Mouse (Mus musculus) gastrocnemius, postnatal 14 days (tissue): Measurements from ENCODE around the gene H2-M10.5. TPM values are rescaled to one million over a fixed set of nuclear protein-coding genes. Genes with fewer than 3 reads are reported as not detected.
"Not testable (repeated sequence)": the region's sequence is repeated elsewhere in the genome, so short reads cannot be mapped to it uniquely, and the experiment has no call there.

Experiments used
- DNase-seq: peaks from one replicate; pipeline ENCODE4 v3.0.0; 2021; ENCODE audit warnings: mixed read lengths
- intact Hi-C: fragments of 180-260 bp; cut with DNase I; formaldehyde crosslinking; loops from one replicate; pipeline ENCODE4 v1.15.1; 2025; ENCODE audit warnings: low total_unique reads
- long read RNA-seq, 2 experiments: library from polyadenylated mRNA; stranded (forward); transcript quantifications; one replicate each; pipeline ENCODE4 v2.0.0; 2021
- total RNA-seq, 2 experiments: library from RNA; stranded (reverse); gene quantifications; 2 replicates each; pipeline ENCODE4 v1.2.3; 2021

Gene H2-M10.5
- not detected for total RNA-seq
- long read RNA-seq, experiment 1, result 0 reads
- long read RNA-seq, experiment 2, result 0 reads

DNA sequence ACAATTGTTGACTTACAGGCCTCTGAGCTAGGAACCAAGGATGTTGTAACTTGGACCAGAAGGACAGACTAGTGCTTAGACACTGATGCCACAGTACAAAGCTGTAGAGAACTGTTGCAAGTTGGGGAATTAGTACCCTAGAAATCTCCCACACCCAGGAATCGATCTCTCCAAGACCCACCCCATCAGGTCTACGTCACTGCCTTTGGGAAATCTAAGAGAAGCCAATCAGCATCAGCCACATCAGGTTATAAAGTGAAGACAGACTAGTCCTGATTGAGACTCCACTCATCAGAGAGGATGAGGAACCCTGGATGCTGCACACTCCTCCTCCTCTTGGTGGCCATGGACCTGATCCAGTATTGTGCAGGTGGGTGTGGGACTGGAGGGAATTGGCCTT lies at the start of gene H2-M10.5:
H2-M10.5 (plus strand) TSS at position 301 of the 400 bp plus-strand sequence.
- intact Hi-C loops, DNase-seq: not testable (repeated sequence)

DNA sequence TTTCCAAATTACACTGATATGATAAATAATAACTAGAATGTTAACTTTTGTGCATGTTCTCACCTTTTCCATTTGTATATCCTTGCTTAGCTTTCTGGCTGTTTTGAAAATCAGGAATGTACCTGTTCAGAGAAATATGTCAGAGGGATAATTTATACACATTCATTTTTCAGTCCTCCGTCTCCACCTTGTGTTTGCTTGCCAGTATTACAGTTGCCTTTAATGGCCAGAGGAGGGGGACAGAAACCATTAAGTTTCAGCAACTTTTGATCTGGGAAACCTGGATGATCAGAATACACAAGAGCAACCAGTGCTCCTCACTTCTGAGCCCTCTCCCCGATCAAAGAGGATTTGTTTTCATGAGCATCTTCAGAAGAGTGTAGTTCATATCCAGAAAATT lies 46.7 kb upstream of the H2-M10.5 start:
- no peak for DNase-seq
- intact Hi-C loops, result no loop called here

DNA sequence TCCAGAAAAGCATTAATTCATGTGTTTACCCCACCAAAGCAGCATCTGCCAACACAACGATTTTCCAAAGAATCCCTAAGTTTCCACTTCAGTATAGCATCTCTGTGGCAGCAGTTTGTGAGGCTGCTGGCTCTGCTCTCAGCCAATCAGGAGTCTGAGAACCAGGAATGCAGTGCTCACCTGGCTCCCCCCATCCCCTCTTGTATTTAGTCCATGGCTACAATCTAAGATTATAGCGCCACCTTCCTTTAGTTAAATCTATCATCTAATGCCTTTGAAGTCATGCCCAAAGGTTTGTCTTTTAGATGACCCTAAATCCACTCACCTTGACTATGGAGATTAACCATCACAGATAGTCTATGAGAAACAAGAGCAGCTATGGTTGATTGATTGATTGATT lies 8.9 kb upstream of the H2-M10.5 start:
- intact Hi-C loops, result no loop called here

GRCm38 (mm10) chr17:36764244-36764643 lies 8.5 kb upstream of the H2-M10.5 start:
- intact Hi-C loops, result not testable (repeated sequence)
- peak; percentile 11 for DNase-seq

More for the DNA sequence above, 8.9 kb upstream of the H2-M10.5 start:
- DNase-seq, result no peak

DNA sequence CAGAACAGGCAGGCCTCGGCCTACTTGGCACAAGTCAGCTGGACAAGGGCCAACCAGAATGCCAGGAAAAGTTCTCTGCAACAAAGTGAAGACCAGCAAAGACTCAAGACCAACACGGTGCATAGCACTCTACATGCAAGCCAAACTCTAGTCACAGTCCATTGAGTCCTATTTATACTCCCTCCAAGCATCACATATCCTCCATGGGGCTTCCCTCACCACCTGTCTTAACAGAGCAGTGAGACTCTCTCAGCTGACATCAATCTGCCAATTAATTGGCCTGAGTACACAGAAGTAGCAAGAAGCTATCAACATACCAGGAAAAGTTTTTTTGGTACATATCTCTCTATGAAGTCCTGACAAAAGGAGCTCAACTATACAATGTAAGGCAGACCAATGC lies 7.3 kb upstream of the H2-M10.5 start:
- DNase-seq, intact Hi-C loops: not testable (repeated sequence)

GRCm38 (mm10) chr17:36781533-36781932 lies 8.8 kb downstream of the H2-M10.5 start:
- no peak for DNase-seq
- intact Hi-C loops, result no loop called here

GRCm38 (mm10) chr17:36786483-36786886 lies 13.8 kb downstream of the H2-M10.5 start:
- DNase-seq, result not testable (repeated sequence)
- intact Hi-C loops, result loop anchor here (5.0 kb wide), 1 partner anchor 429 kb away; no protein-coding TSS in a partner anchor

GRCm38 (mm10) chr17:36788351-36788750 lies 15.6 kb downstream of the H2-M10.5 start:
- intact Hi-C loops, result loop anchor here (5.0 kb wide), 1 partner anchor 431 kb away; no protein-coding TSS in a partner anchor
- no peak for DNase-seq

GRCm38 (mm10) chr17:36788801-36789200 lies 16.1 kb downstream of the H2-M10.5 start:
- intact Hi-C loops, result loop anchor here (5.0 kb wide), 1 partner anchor 432 kb away; no protein-coding TSS in a partner anchor
- DNase-seq, result peak; percentile 52

- intact Hi-C loops, result no loop called here
Observed at GRCm38 (mm10) chr17:36799493-36799892, 26.8 kb downstream of the H2-M10.5 start.

GRCm38 (mm10) chr17:36799921-36800462 lies 27.3 kb downstream of the H2-M10.5 start:
- DNase-seq, intact Hi-C loops: not testable (repeated sequence)

More at GRCm38 (mm10) chr17:36799493-36799892, 26.8 kb downstream of the H2-M10.5 start:
- no peak for DNase-seq

DNA sequence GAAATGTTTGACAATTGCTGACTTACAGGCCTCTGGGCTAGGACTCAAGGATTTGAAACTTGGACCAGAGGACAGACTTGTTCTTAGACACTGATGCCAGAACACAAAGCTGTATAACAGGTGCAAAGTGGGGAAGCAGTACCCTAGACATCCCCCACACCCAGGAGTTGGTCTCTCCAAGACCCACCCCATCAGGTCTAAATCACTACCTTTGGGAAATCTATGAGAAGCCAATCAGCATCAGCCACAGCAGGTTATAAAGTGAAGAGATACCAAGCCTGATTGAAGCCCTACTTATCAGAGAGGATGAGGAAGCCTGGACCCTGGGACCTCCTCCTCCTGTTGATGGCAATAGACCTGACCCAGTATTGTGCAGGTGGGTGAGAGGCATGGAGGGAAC lies 39.2 kb downstream of the H2-M10.5 start, which contains the start of gene H2-M10.6:
H2-M10.6 (plus strand) TSS at position 301 of the 400 bp plus-strand sequence.
- intact Hi-C loops, result no loop called here
- DNase-seq, result no peak

DNA sequence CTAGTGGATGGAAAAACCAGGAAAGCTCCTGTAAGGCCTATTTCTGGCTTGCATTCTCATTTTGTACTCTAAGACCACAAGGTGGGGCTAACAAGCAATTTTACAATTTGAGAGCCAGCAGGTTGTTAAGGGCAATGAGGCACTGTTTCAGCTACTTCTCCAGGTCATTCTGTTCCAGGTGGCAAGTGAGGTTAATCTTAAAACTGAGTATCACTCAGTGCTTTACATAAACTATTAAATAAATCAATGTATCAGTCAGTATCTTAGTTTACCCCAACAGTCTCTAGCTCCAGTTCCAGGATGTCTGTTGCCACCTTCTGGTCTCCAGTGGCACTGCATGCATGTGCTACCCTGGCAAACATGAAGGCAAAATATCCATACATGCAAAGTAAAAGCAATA lies 51.3 kb downstream of the H2-M10.5 start:
- DNase-seq, result peak; percentile 33
- intact Hi-C loops, result no loop called here

- intact Hi-C loops, result no loop called here
- DNase-seq, result no peak
Observed at GRCm38 (mm10) chr17:36825525-36825924, 52.8 kb downstream of the H2-M10.5 start.

Other genes with a start within 250 kb of the H2-M10.5 start
- gene H2-M11, start 225.8 kb upstream of the H2-M10.5 start, total RNA-seq, result not detected
- not detected for gene H2-M9, start 130.2 kb upstream of the H2-M10.5 start, total RNA-seq
- gene H2-M1, start 100.7 kb upstream of the H2-M10.5 start, total RNA-seq, result not detected
- gene H2-M10.6, start 39.3 kb downstream of the H2-M10.5 start, total RNA-seq, result not detected
- 10 to 100 TPM; 14.7 to 15.7 TPM for gene Trim26, start 64.2 kb downstream of the H2-M10.5 start, total RNA-seq
- not detected for gene Trim15, start 94.3 kb downstream of the H2-M10.5 start, total RNA-seq
- gene Trim10, start 96.7 kb downstream of the H2-M10.5 start, total RNA-seq, result not detected
- gene Trim40, start 117.2 kb downstream of the H2-M10.5 start, total RNA-seq, result not detected
- not detected for gene Trim31, start 125.2 kb downstream of the H2-M10.5 start, total RNA-seq
- gene Rnf39, start 170.0 kb downstream of the H2-M10.5 start, total RNA-seq, result not detected
- gene Ppp1r11, start 178.8 kb downstream of the H2-M10.5 start, total RNA-seq, result 10 to 100 TPM; 63.5 to 67.7 TPM
- gene Znrd1, start 185.6 kb downstream of the H2-M10.5 start, total RNA-seq, result 10 to 100 TPM; 15.6 to 17.3 TPM
- 10 to 100 TPM in 1 of 2 experiments, 1 to 10 TPM in 1; 9.3 to 11.4 TPM for gene Znrd1as, start 185.7 kb downstream of the H2-M10.5 start, total RNA-seq
- under 1 TPM in 1 of 2 experiments, not detected in 1; 0.25 TPM for gene 2410137M14Rik, start 208.3 kb downstream of the H2-M10.5 start, total RNA-seq
- not detected for gene H2-M5, start 216.6 kb downstream of the H2-M10.5 start, total RNA-seq
- 1 to 10 TPM in 1 of 2 experiments, under 1 TPM in 1; 0.74 to 1.5 TPM for gene Zfp57, start 228.3 kb downstream of the H2-M10.5 start, total RNA-seq